Mouse (Mus musculus) kidney, postnatal 0 days (tissue): ENCODE measurements around the gene Itpk1. TPM values are rescaled to one million over a fixed set of nuclear protein-coding genes. Genes with fewer than 3 reads are reported as not detected.

Experiments
- ATAC-seq: fragments of 200-750 bp; cut with Nextera tagmentation; replicated peaks from 2 replicates; pipeline ENCODE4 v1.8.0; 2017; ENCODE audit warnings: low read depth, moderate number of reproducible peaks, moderate TSS enrichment, moderate library complexity; ENCODE audit not compliant: low FRiP score
- DNase-seq: peaks from one replicate; pipeline ENCODE4 v3.0.0-alpha.2; 2016; ENCODE audit warnings: low spot score
- H3K27ac ChIP-seq: fragments of 300-500 bp; sonication (generic); 2 replicates; pipeline ENCODE4 v1.5.1; 2014; ENCODE audit warnings: mild to moderate bottlenecking
- H3K27me3 ChIP-seq: fragments of 300-500 bp; sonication (generic); 2 replicates; pipeline ENCODE4 v1.6.1; 2014; ENCODE audit warnings: low read length, mixed read lengths; ENCODE audit not compliant: insufficient read depth
- H3K36me3 ChIP-seq: fragments of 300-500 bp; sonication (generic); 2 replicates; pipeline ENCODE4 v1.6.1; 2014; ENCODE audit warnings: low read length, mixed read lengths; ENCODE audit not compliant: insufficient read depth
- H3K4me1 ChIP-seq: fragments of 300-500 bp; sonication (generic); replicated peaks from 2 replicates; pipeline ENCODE4 v1.6.1; 2014; ENCODE audit warnings: antibody characterized with exemption, low read length, mixed read lengths; ENCODE audit not compliant: insufficient read depth
- H3K4me2 ChIP-seq: fragments of 300-500 bp; sonication (generic); 2 replicates; pipeline ENCODE4 v1.6.1; 2014; ENCODE audit warnings: mild to moderate bottlenecking, low read length, moderate library complexity, mixed read lengths
- H3K4me3 ChIP-seq: fragments of 300-500 bp; sonication (generic); replicated peaks from 2 replicates; pipeline ENCODE4 v1.5.1; 2014; ENCODE audit warnings: low read depth, low read length
- H3K9ac ChIP-seq: fragments of 300-500 bp; sonication (generic); 2 replicates; pipeline ENCODE4 v1.6.1; 2014; ENCODE audit warnings: low read depth, low read length
- H3K9me3 ChIP-seq: fragments of 300-500 bp; sonication (generic); replicated peaks from 2 replicates; pipeline ENCODE4 v1.6.1; 2016; ENCODE audit warnings: low read length, inconsistent platforms, mixed read lengths
- CTCF ChIP-seq: IDR thresholded peaks from 2 replicates; pipeline ENCODE4 v1.5.1; 2016; ENCODE audit warnings: antibody characterized with exemption, low read depth, mild to moderate bottlenecking, moderate library complexity
- WGBS: fragments of 180-500 bp; shearing (Covaris S2); extraction: QIAGEN DNeasy Blood & Tissue Kit; methylation state at CpG from one replicate; pipeline ENCODE4 v1.1.7; 2014; 5-methylcytosine and 5-hydroxymethylcytosine counted together
- microRNA counts: library from miRNA; unstranded; fragments of <30 nt; microRNA quantifications from one replicate; lab custom pipeline; 2015
- microRNA-seq: library from miRNA; unstranded; fragments of <30 nt; microRNA quantifications from one replicate; pipeline ENCODE4, GENCODE M21; 2016
- polyA plus RNA-seq: library from polyadenylated mRNA; unstranded; fragments of >200 nt; fragmentation: Nextera tagmentation; extraction: Ambion mirVana; gene quantifications from 2 replicates; pipeline ENCODE4 v1.2.1, GENCODE M21; 2015

Itpk1 gene
- polyA plus RNA-seq, 1 experiment from 2014 or later: 16.1 TPM

DNA sequence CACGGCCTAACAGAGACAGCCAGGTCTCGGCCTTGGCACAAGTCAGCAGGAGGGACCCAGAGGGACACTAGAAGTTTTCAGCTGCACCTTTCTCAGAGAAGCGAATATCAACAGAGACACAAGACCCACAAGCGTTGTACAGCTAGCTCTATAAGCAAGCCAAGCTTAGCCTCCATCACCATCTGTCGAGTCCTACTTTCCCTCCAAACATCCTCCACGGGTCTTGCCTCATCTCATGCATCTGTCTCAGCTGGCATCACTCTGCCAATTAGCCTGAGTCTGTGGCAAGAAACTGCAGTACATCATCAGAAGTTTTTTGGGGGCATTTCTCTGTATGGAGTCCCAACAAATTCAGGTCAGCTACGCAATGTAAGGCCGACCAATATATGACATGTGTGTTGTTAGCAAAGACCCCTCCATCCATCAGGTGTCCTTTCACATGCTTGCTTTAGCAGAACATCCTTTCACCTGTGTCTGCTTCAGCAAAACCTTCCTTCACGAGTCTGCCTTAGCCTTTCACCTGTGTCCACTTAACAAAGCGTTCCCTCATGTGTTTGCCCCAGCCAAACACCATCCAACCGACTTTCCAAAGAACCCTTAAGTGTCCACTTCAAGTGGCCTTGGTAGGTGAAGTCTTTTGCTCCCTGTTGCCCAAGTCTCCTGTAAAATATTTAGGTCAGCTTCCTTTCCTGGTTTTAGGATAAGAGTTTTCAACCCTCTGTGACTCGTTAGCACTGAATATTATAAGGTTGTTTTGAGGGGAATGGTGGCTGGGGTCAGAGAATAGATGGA is 184.6 kb downstream of the Itpk1 start:
- TF ChIP-seq CTCF: no peak
- 88% methylated on average over 12 of the region's 12 CpGs for WGBS
- no peaks in the 10 kb centered on the region for H3K4me1 ChIP-seq
- no peak overlapping the region for H3K4me3 ChIP-seq
- H3K9me3 ChIP-seq: no peaks in the 10 kb centered on the region
- H3K4me2 ChIP-seq: no peak overlapping the region
- DNase-seq: no peak
- H3K27me3 ChIP-seq: no peaks in the 10 kb centered on the region
- ATAC-seq: no peak
- no peak overlapping the region for H3K9ac ChIP-seq
- H3K36me3 ChIP-seq: no peaks in the 10 kb centered on the region
- no peak overlapping the region for H3K27ac ChIP-seq

MicroRNAs encoded within 50 kb of the gene (microRNA counts, 519-probe panel; counts per million panel counts)
- 330 counts per million, percentile 68 among the panel's probes with 10 or more counts for microRNA mmu-miR-1936 (lab: Ali Mortazavi, UCI)

Small RNA genes lying within 50 kb of the gene (microRNA-seq; reads per million reads assigned to microRNA genes)
- gene Mir1936: not detected

Other genes starting within 250 kb of the Itpk1 start
- gene Golga5, start 235.8 kb downstream of the Itpk1 start, polyA plus RNA-seq: 36.4 and 38.7 TPM in 2 replicates
- 0.51 and 0.54 TPM in 2 replicates for gene Chga, start 150.0 kb downstream of the Itpk1 start, polyA plus RNA-seq
- 13.8 and 20.7 TPM in 2 replicates for gene Moap1, start 38.7 kb upstream of the Itpk1 start, polyA plus RNA-seq
- 15.0 and 15.2 TPM in 2 replicates for gene Tmem251, start 38.8 kb upstream of the Itpk1 start, polyA plus RNA-seq
- gene Gm28051, start 52.8 kb upstream of the Itpk1 start, polyA plus RNA-seq: 0.57 TPM in 1 of 2 replicates, not detected in the other
- gene Gon7, start 52.9 kb upstream of the Itpk1 start, polyA plus RNA-seq: 22.2 and 23.1 TPM in 2 replicates
- 30.8 and 32.4 TPM in 2 replicates for gene Ubr7, start 53.0 kb upstream of the Itpk1 start, polyA plus RNA-seq
- 20.5 and 22.0 TPM in 2 replicates for gene Gm20604, start 53.7 kb upstream of the Itpk1 start, polyA plus RNA-seq
- 13.2 and 15.5 TPM in 2 replicates for gene Btbd7, start 173.5 kb upstream of the Itpk1 start, polyA plus RNA-seq
- gene Cox8c, start 194.4 kb upstream of the Itpk1 start, polyA plus RNA-seq: not detected in 2 replicates
- 0.07 and 0.11 TPM in 2 replicates for gene Unc79, start 243.9 kb upstream of the Itpk1 start, polyA plus RNA-seq